Comparison of ENCODE assay signal across 9 mouse cellular contexts in genomic region chrX:153707735-153708134, GRCm38 (mm10). TPM values are rescaled to one million over a fixed set of nuclear protein-coding genes. Genes with fewer than 3 reads are reported as not detected.
DNase-seq lines count a peak whose midpoint lies in the region; ATAC-seq lines count a peak whose summit lies in the region.
"Had no signal": no experiment of that assay in that cellular context is flagged by ENCODE, and none has a peak within 500 bp of the region (broad histone marks: within the 10 kb centered on the region; RNA-seq: fewer than 3 reads in every experiment).

No protein-coding gene starts in this region.

- H3K36me3 ChIP-seq in neural tube, embryonic 14.5 days (ENCODE audit: control insufficient read depth, insufficient read depth, low read length) = no peaks in the 10 kb centered on the region
- H3K36me3 ChIP-seq in forebrain, embryonic 16.5 days (ENCODE audit: control insufficient read depth, insufficient read depth) = no peaks in the 10 kb centered on the region
- H3K36me3 ChIP-seq: neural tube, embryonic 13.5 days had no signal

- no peaks in the 10 kb centered on the region for H3K9me3 ChIP-seq in neural tube, embryonic 14.5 days (ENCODE audit: control insufficient read depth, low read length)
- no peaks in the 10 kb centered on the region for H3K9me3 ChIP-seq in forebrain, embryonic 16.5 days (ENCODE audit: control insufficient read depth, low read length)
- H3K9me3 ChIP-seq: neural tube, embryonic 13.5 days had no signal

- peak; percentile 60; the same call in 1 of the 2 replicates for ATAC-seq in neural tube, embryonic 14.5 days (ENCODE audit: low read depth)
- peak; percentile 79 for ATAC-seq in forebrain, embryonic 16.5 days
- no peak for ATAC-seq in erythroblast, adult 5-6 weeks (replicated peaks; ENCODE audit: low FRiP score, poor library complexity, severe bottlenecking)

- no peak overlapping the region for H3K9ac ChIP-seq in neural tube, embryonic 14.5 days (replicated peaks; ENCODE audit: low read depth, low read length)
- no peak overlapping the region for H3K9ac ChIP-seq in forebrain, embryonic 16.5 days (replicated peaks; ENCODE audit: low read depth, low read length)
- H3K9ac ChIP-seq: neural tube, embryonic 13.5 days had no signal

- H3K27me3 ChIP-seq in neural tube, embryonic 14.5 days (ENCODE audit: control insufficient read depth, insufficient read depth, low read length) = no peaks in the 10 kb centered on the region
- no peaks in the 10 kb centered on the region for H3K27me3 ChIP-seq in forebrain, embryonic 16.5 days (replicated peaks; ENCODE audit: control insufficient read depth, insufficient read depth, low read length)
- H3K27me3 ChIP-seq: neural tube, embryonic 13.5 days had no signal

- 41% methylated on average over 4 of the region's 4 CpGs for WGBS in neural tube, embryonic 14.5 days
- 23% methylated on average over 4 of the region's 4 CpGs for WGBS in forebrain, embryonic 16.5 days

- H3K4me3 ChIP-seq in neural tube, embryonic 14.5 days (ENCODE audit: low read depth, low read length) = no peak overlapping the region
- H3K4me3 ChIP-seq in forebrain, embryonic 16.5 days (replicated peaks; ENCODE audit: low read length) = no peak overlapping the region
- H3K4me3 ChIP-seq: neural tube, embryonic 13.5 days had no signal

- peak; percentile 17 to 31 for DNase-seq in heart, postnatal 14 days
- DNase-seq in heart, adult 11 months = no peak
- DNase-seq in neural tube, embryonic 10.5 days (ENCODE audit: extremely low spot score, low spot score) = no peak
- DNase-seq in retina, postnatal 1 day = peak; percentile 11
- no peak for DNase-seq in urinary bladder, postnatal 10 days (ENCODE audit: low spot score)

- no peak overlapping the region for H3K4me2 ChIP-seq in neural tube, embryonic 14.5 days (ENCODE audit: low read depth, low read length)
- no peak overlapping the region for H3K4me2 ChIP-seq in forebrain, embryonic 16.5 days (ENCODE audit: low read length)
- H3K4me2 ChIP-seq: neural tube, embryonic 13.5 days had no signal

- H3K4me1 ChIP-seq in neural tube, embryonic 14.5 days (ENCODE audit: control insufficient read depth, insufficient read depth, low read length) = no peaks in the 10 kb centered on the region
- H3K4me1 ChIP-seq in forebrain, embryonic 16.5 days (replicated peaks; ENCODE audit: control insufficient read depth, insufficient read depth, low read length) = no peaks in the 10 kb centered on the region
- H3K4me1 ChIP-seq: neural tube, embryonic 13.5 days had no signal

- intact Hi-C loops in heart, postnatal 14 days (cut with DNase I) = loop anchor here (2.0 to 10.0 kb wide), 3 partner anchors 71 to 320 kb away; no protein-coding TSS in a partner anchor

- no peak overlapping the region for H3K27ac ChIP-seq in neural tube, embryonic 14.5 days (ENCODE audit: low read depth, low read length)
- no peak overlapping the region for H3K27ac ChIP-seq in forebrain, embryonic 16.5 days (ENCODE audit: low read length)
- H3K27ac ChIP-seq: neural tube, embryonic 13.5 days had no signal

RNA-seq across cellular contexts. Expression of gene Kctd12b, which starts 11.5 kb away (rescaled TPM):
- total RNA-seq in heart, postnatal 14 days (2021) = 10 to 100 TPM; 16.0 to 17.2 TPM
- polyA plus RNA-seq in neural tube, embryonic 14.5 days (2014; fragmentation: Nextera tagmentation; extraction: Ambion mirVana) = 1.8 and 3.1 TPM in 2 replicates
- polyA plus RNA-seq in forebrain, embryonic 16.5 days (2015; fragmentation: Nextera tagmentation; extraction: Ambion mirVana) = 1.7 and 2.5 TPM in 2 replicates
- total RNA-seq in erythroblast, adult 5-6 weeks (2015; ENCODE audit: low replicate concordance) = 1.7 and 3.5 TPM in 2 replicates
- 0.84 and 2.0 TPM in 2 replicates for total RNA-seq in erythroblast, adult 5-6 weeks (2017; ENCODE audit: low replicate concordance)

RNA-seq across cellular contexts. Expression of gene Nbdy, which starts 15.7 kb away (rescaled TPM):
- 10 to 100 TPM; 24.5 to 24.7 TPM for total RNA-seq in heart, postnatal 14 days (2021)
- polyA plus RNA-seq in neural tube, embryonic 14.5 days (2014; fragmentation: Nextera tagmentation; extraction: Ambion mirVana) = 142 and 161 TPM in 2 replicates
- 97.4 and 113 TPM in 2 replicates for polyA plus RNA-seq in forebrain, embryonic 16.5 days (2015; fragmentation: Nextera tagmentation; extraction: Ambion mirVana)
- 14.2 and 19.6 TPM in 2 replicates for total RNA-seq in erythroblast, adult 5-6 weeks (2015; ENCODE audit: low replicate concordance)
- total RNA-seq in erythroblast, adult 5-6 weeks (2017; ENCODE audit: low replicate concordance) = 0.84 and 3.2 TPM in 2 replicates

Comparison
In these comparisons a context has a peak if more than half of its experiments do, and no peak if none do; other contexts are left out.
1. DNase-seq: peak in heart, postnatal 14 days (2 of 2) and retina, postnatal 1 day (single experiment); none in heart, adult 11 months (single experiment), neural tube, embryonic 10.5 days (single experiment) and urinary bladder, postnatal 10 days (single experiment).